Comparison of ENCODE assay signal across 8 mouse cellular contexts in genomic region chr7:30972426-30973250, GRCm38 (mm10). TPM values are rescaled to one million over a fixed set of nuclear protein-coding genes. Genes with fewer than 3 reads are reported as not detected.
A peak's percentile ranks its signal among the peaks of the same experiment; 100 is the strongest.
DNase-seq lines count a peak whose midpoint lies in the region; ATAC-seq and TF ChIP-seq lines count a peak whose summit lies in the region.

No protein-coding gene starts in this region.

- 2% methylated on average over 41 of the region's 41 CpGs for WGBS in forebrain, embryonic 10.5 days
- WGBS in limb, embryonic 14.5 days, result 5% methylated on average over 21 of the region's 41 CpGs
- 4% methylated on average over 41 of the region's 41 CpGs for WGBS in neural tube, embryonic 14.5 days

- H3K4me1 ChIP-seq in forebrain, embryonic 10.5 days, result peaks cover 22% of the 10 kb centered on the region
- H3K4me1 ChIP-seq in limb, embryonic 14.5 days (ENCODE audit: control insufficient read depth, insufficient read depth, low read length), result peaks cover 7% of the 10 kb centered on the region; the same call in 1 of the 2 replicates
- H3K4me1 ChIP-seq in neural tube, embryonic 14.5 days (ENCODE audit: control insufficient read depth, insufficient read depth, low read length), result peaks cover 7% of the 10 kb centered on the region; the same call in 1 of the 2 replicates

- TF ChIP-seq CTCF in left cerebral cortex, adult 2 months (IDR thresholded peaks at IDR 0.05), result no peak

- H3K36me3 ChIP-seq in forebrain, embryonic 10.5 days (replicated peaks), result peaks cover 38% of the 10 kb centered on the region
- no peaks in the 10 kb centered on the region for H3K36me3 ChIP-seq in limb, embryonic 14.5 days (ENCODE audit: control insufficient read depth, insufficient read depth, low read length)
- no peaks in the 10 kb centered on the region for H3K36me3 ChIP-seq in neural tube, embryonic 14.5 days (ENCODE audit: control insufficient read depth, insufficient read depth, low read length)

- H3K9me3 ChIP-seq in forebrain, embryonic 10.5 days, result no peaks in the 10 kb centered on the region
- no peaks in the 10 kb centered on the region for H3K9me3 ChIP-seq in limb, embryonic 14.5 days (ENCODE audit: control insufficient read depth, low read length)
- no peaks in the 10 kb centered on the region for H3K9me3 ChIP-seq in neural tube, embryonic 14.5 days (ENCODE audit: control insufficient read depth, low read length)

- ATAC-seq in limb, embryonic 14.5 days (ENCODE audit: low FRiP score, low read depth), result no peak
- ATAC-seq in neural tube, embryonic 14.5 days (ENCODE audit: low read depth), result no peak; the same call in 1 of the 2 replicates

- H3K4me3 ChIP-seq in left cerebral cortex, adult 2 months, result peak overlapping the region; percentile 40
- peak overlapping the region; percentile 67 for H3K4me3 ChIP-seq in forebrain, embryonic 10.5 days
- peak overlapping the region; percentile 45 for H3K4me3 ChIP-seq in limb, embryonic 14.5 days (replicated peaks; ENCODE audit: low read length)
- H3K4me3 ChIP-seq in neural tube, embryonic 14.5 days (ENCODE audit: low read depth, low read length), result peak overlapping the region; percentile 16

- no peak for DNase-seq in left cerebral cortex, adult 2 months (ENCODE audit: extremely low spot score in 1 of 2, low spot score in 2 of 2)
- no peak for DNase-seq in left cerebral cortex, adult 18-20 months (ENCODE audit: low spot score in 2 of 2)
- peak; percentile 23 for DNase-seq in forebrain, embryonic 10.5 days (ENCODE audit: extremely low spot score, low spot score)
- no peak for DNase-seq in limb, embryonic 14.5 days (ENCODE audit: low spot score)
- no peak for DNase-seq in right cerebral cortex, postnatal 25 days
- DNase-seq in gastrocnemius, postnatal 10 days, result no peak
- DNase-seq in cerebellum, postnatal 25 days, result no peak

- H3K27ac ChIP-seq in left cerebral cortex, adult 2 months, result peak overlapping the region; percentile 63
- H3K27ac ChIP-seq in forebrain, embryonic 10.5 days, result peak overlapping the region; percentile 88
- H3K27ac ChIP-seq in limb, embryonic 14.5 days (replicated peaks; ENCODE audit: low read depth, low read length), result no peak overlapping the region
- no peak overlapping the region for H3K27ac ChIP-seq in neural tube, embryonic 14.5 days (ENCODE audit: low read depth, low read length)

- TF ChIP-seq POLR2A in limb, embryonic 14.5 days (IDR thresholded peaks at IDR 0.05; ENCODE audit: borderline replicate concordance, extremely low read depth, insufficient read depth, insufficient read length), result 0 out of 2 replicates have a peak, but pooled peaks have one; percentile 16

- intact Hi-C loops in left cerebral cortex, adult 2 months (cut with DNase I), result loop anchor here (5.0 kb wide), 1 partner anchor 80 kb away; the partner anchor contains the start of gene Fxyd7

- peak overlapping the region; percentile 41 for H3K9ac ChIP-seq in limb, embryonic 14.5 days (ENCODE audit: low read depth, low read length, severe bottlenecking)
- H3K9ac ChIP-seq in neural tube, embryonic 14.5 days (replicated peaks; ENCODE audit: low read depth, low read length), result no peak overlapping the region

- peak overlapping the region; percentile 58 for H3K4me2 ChIP-seq in limb, embryonic 14.5 days (replicated peaks; ENCODE audit: low read depth, low read length, severe bottlenecking)
- H3K4me2 ChIP-seq in neural tube, embryonic 14.5 days (ENCODE audit: low read depth, low read length), result peak overlapping the region; percentile 12; the same call in 1 of the 2 replicates

- peaks cover 23% of the 10 kb centered on the region for H3K27me3 ChIP-seq in forebrain, embryonic 10.5 days (ENCODE audit: poor library complexity, severe bottlenecking)
- peaks cover 11% of the 10 kb centered on the region for H3K27me3 ChIP-seq in limb, embryonic 14.5 days (ENCODE audit: control insufficient read depth, insufficient read depth, low read length)
- peaks cover 11% of the 10 kb centered on the region for H3K27me3 ChIP-seq in neural tube, embryonic 14.5 days (ENCODE audit: control insufficient read depth, insufficient read depth, low read length)

RNA-seq across cellular contexts. Expression of gene Lsr, which starts 0.6 kb away (rescaled TPM):
- 10 to 100 TPM; 10.1 to 10.2 TPM for total RNA-seq in left cerebral cortex, adult 2 months (2021)
- 10 to 100 TPM in 1 of 2 experiments, 1 to 10 TPM in 1; 8.2 to 10.7 TPM for total RNA-seq in left cerebral cortex, adult 18-20 months (2021)
- 41.9 and 45.9 TPM in 2 replicates for polyA plus RNA-seq in forebrain, embryonic 10.5 days (2016; fragmentation: Nextera tagmentation; extraction: Ambion mirVana)
- polyA plus RNA-seq in limb, embryonic 14.5 days (2012; rRNA removed), result 24.3 and 32.3 TPM in 2 replicates
- polyA plus RNA-seq in limb, embryonic 14.5 days (2014; fragmentation: Nextera tagmentation; extraction: Ambion mirVana), result 29.4 and 29.9 TPM in 2 replicates
- 10.2 and 15.3 TPM in 2 replicates for polyA plus RNA-seq in neural tube, embryonic 14.5 days (2014; fragmentation: Nextera tagmentation; extraction: Ambion mirVana)
- under 1 TPM; 0.49 to 0.72 TPM for total RNA-seq in gastrocnemius, postnatal 10 days (2021)

RNA-seq across cellular contexts. Expression of gene Fam187b, which starts 1.0 kb away (rescaled TPM):
- under 1 TPM; 0.23 to 0.38 TPM for total RNA-seq in left cerebral cortex, adult 2 months (2021)
- under 1 TPM in 1 of 2 experiments, not detected in 1; 0.28 TPM for total RNA-seq in left cerebral cortex, adult 18-20 months (2021)
- 2.1 and 2.3 TPM in 2 replicates for polyA plus RNA-seq in forebrain, embryonic 10.5 days (2016; fragmentation: Nextera tagmentation; extraction: Ambion mirVana)
- 1.4 TPM in 2 replicates for polyA plus RNA-seq in limb, embryonic 14.5 days (2012; rRNA removed)
- 1.1 and 1.4 TPM in 2 replicates for polyA plus RNA-seq in limb, embryonic 14.5 days (2014; fragmentation: Nextera tagmentation; extraction: Ambion mirVana)
- polyA plus RNA-seq in neural tube, embryonic 14.5 days (2014; fragmentation: Nextera tagmentation; extraction: Ambion mirVana), result 0.40 and 0.44 TPM in 2 replicates
- total RNA-seq in gastrocnemius, postnatal 10 days (2021), result under 1 TPM in 1 of 2 experiments, not detected in 1; 0.18 TPM

RNA-seq across cellular contexts. Expression of gene Usf2, which starts 16.0 kb away (rescaled TPM):
- 100 to 1,000 TPM; 131 to 134 TPM for total RNA-seq in left cerebral cortex, adult 2 months (2021)
- 100 to 1,000 TPM; 123 to 124 TPM for total RNA-seq in left cerebral cortex, adult 18-20 months (2021)
- polyA plus RNA-seq in forebrain, embryonic 10.5 days (2016; fragmentation: Nextera tagmentation; extraction: Ambion mirVana), result 24.1 and 25.6 TPM in 2 replicates
- 150 and 169 TPM in 2 replicates for polyA plus RNA-seq in limb, embryonic 14.5 days (2012; rRNA removed)
- polyA plus RNA-seq in limb, embryonic 14.5 days (2014; fragmentation: Nextera tagmentation; extraction: Ambion mirVana), result 24.0 and 24.5 TPM in 2 replicates
- polyA plus RNA-seq in neural tube, embryonic 14.5 days (2014; fragmentation: Nextera tagmentation; extraction: Ambion mirVana), result 28.2 and 28.9 TPM in 2 replicates
- total RNA-seq in gastrocnemius, postnatal 10 days (2021), result 10 to 100 TPM; 76.7 to 78.9 TPM

RNA-seq across cellular contexts. Expression of gene Hamp, which starts 28.8 kb away (rescaled TPM):
- not detected for total RNA-seq in left cerebral cortex, adult 2 months (2021)
- not detected for total RNA-seq in left cerebral cortex, adult 18-20 months (2021)
- polyA plus RNA-seq in forebrain, embryonic 10.5 days (2016; fragmentation: Nextera tagmentation; extraction: Ambion mirVana), result not detected in 2 replicates
- 0.23 TPM in 1 of 2 replicates, not detected in the other for polyA plus RNA-seq in limb, embryonic 14.5 days (2012; rRNA removed)
- not detected in 2 replicates for polyA plus RNA-seq in limb, embryonic 14.5 days (2014; fragmentation: Nextera tagmentation; extraction: Ambion mirVana)
- not detected in 2 replicates for polyA plus RNA-seq in neural tube, embryonic 14.5 days (2014; fragmentation: Nextera tagmentation; extraction: Ambion mirVana)
- not detected for total RNA-seq in gastrocnemius, postnatal 10 days (2021)

RNA-seq across cellular contexts. Expression of gene Hamp2, which starts 48.2 kb away (rescaled TPM):
- not detected for total RNA-seq in left cerebral cortex, adult 2 months (2021)
- not detected for total RNA-seq in left cerebral cortex, adult 18-20 months (2021)
- not detected in 2 replicates for polyA plus RNA-seq in forebrain, embryonic 10.5 days (2016; fragmentation: Nextera tagmentation; extraction: Ambion mirVana)
- 0.55 TPM in 1 of 2 replicates, not detected in the other for polyA plus RNA-seq in limb, embryonic 14.5 days (2012; rRNA removed)
- polyA plus RNA-seq in limb, embryonic 14.5 days (2014; fragmentation: Nextera tagmentation; extraction: Ambion mirVana), result not detected in 2 replicates
- not detected in 2 replicates for polyA plus RNA-seq in neural tube, embryonic 14.5 days (2014; fragmentation: Nextera tagmentation; extraction: Ambion mirVana)
- total RNA-seq in gastrocnemius, postnatal 10 days (2021), result not detected

Comparison
In these comparisons a context has a peak if more than half of its experiments do, and no peak if none do; other contexts are left out.
1. H3K27ac ChIP-seq: peak in left cerebral cortex, adult 2 months (single experiment) and forebrain, embryonic 10.5 days (single experiment); none in limb, embryonic 14.5 days (single experiment) and neural tube, embryonic 14.5 days (single experiment).
2. H3K4me3 ChIP-seq: peak in every context shown above with its lines; median percentile 67 in forebrain, embryonic 10.5 days; 45 in limb, embryonic 14.5 days; 40 in left cerebral cortex, adult 2 months; 16 in neural tube, embryonic 14.5 days.
3. RNA of gene Lsr, which starts 0.6 kb away (total RNA-seq): 8.2 to 10.7 TPM in left cerebral cortex, adult 18-20 months and 10.1 to 10.2 TPM in left cerebral cortex, adult 2 months; 0.49 to 0.72 TPM in gastrocnemius, postnatal 10 days; every median in the first group is over 4 times any median in the second.